Mouse (Mus musculus) embryo, embryonic 9.5 days (tissue): Measurements from ENCODE around the gene Utrn.
"Not testable (repeated sequence)": the region's sequence is repeated elsewhere in the genome, so short reads cannot be mapped to it uniquely, and the experiment has no call there.

Source experiments
- DNase-seq: peaks from one replicate; pipeline ENCODE4 v3.0.0-alpha.2; 2017; ENCODE audit errors: extremely low spot score

Gene Utrn

DNA sequence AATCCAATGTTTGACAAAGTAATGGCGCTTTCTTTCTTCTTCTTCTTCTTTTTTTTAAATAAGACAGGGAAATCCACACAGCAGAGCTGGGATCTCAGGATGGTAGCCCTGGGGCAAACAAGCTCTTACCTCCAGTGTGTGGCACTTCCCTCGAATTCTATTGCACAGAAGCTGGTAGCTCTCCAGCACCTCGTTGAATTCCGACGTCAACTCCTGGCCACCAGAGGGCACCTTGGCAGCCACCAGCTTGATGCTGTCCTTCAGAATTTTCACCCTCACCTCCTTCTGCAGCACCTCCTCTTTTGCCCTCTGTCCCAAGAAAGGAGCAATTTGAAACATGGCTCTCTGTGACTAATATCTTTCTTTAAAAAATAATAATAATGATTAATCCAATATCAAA is 178.6 kb downstream of the Utrn start:
- peak; percentile 61 for DNase-seq

- DNase-seq, result no peak
These were observed 183.5 kb downstream of the Utrn start for GRCm38 (mm10) chr10:12685683-12686082.

DNA sequence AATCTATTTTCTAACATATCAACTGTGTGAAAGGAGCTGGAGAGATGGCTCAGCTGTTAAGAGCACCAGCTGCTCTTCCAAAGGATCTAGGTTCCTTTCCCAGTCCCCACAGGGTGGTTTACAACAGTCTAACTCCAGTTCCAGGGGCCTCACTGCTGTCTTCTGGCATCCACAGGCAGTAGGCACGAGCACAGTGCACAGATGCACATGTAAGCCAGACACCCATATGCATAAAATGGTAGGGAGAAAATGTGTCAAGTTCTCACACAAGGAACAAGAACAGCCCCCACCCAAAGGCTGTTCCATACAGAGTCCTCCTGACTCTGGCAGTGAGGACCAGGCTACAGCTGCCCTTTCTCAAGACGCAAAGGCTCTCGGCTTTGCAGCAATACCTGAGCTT is 185.1 kb downstream of the Utrn start:
- DNase-seq, result no peak

DNA sequence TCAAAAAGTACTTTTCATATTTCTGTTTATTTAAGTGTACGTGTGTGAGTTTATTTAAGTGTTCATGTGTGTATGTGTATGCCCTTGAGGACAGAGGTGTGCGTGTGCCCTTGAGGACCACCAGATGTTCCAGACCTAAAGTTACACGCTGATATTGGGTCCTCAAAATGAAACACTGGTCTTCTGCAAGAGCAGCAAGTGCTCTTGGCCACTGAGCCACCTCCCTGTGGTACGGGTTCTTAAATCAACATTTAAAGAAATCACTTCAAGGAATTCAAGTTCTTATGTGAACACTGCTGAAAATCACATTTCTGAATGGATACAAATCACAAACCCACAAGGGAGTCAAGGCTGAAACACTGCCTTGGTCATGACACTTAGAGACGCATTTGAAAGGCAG is 195.9 kb downstream of the Utrn start:
- no peak for DNase-seq

GRCm38 (mm10) chr10:12671608-12672007 is 197.6 kb downstream of the Utrn start:
- no peak for DNase-seq

- no peak for DNase-seq
These were observed 207.1 kb downstream of the Utrn start for GRCm38 (mm10) chr10:12662035-12662434.

DNA sequence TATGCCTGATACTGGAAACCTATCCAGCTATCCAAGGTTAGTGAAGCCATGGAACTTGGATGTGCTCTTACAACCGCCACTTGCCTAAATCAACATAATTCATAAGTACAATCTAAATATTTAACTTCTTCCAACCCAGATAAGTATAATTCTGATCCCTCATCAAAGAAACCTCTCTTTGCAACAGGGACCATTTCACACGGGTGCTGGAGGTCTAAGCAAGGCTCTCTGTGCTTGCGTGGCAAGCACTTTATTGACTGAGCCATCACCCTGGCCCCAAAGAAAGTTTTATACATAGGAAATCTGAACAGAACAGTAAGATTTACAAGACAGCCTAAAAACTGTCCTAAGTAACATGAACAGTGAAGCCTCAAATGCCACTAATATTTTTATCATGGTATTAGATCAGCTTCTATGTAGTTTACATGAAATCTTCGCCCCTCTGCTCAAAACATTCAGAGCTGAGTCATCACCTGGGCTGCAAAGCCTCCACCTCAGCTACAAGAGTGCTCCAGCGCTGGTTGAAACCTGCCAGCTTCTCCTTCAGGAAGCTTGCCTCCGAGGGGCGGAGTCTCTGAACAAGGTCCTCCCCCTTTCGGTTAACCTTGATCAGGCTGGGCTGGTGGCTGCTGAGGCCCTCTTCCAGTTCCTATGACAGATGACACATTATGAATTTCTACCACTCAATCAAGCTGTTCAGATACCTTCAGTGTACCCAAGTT is 211.0 kb downstream of the Utrn start:
- DNase-seq, result no peak

DNA sequence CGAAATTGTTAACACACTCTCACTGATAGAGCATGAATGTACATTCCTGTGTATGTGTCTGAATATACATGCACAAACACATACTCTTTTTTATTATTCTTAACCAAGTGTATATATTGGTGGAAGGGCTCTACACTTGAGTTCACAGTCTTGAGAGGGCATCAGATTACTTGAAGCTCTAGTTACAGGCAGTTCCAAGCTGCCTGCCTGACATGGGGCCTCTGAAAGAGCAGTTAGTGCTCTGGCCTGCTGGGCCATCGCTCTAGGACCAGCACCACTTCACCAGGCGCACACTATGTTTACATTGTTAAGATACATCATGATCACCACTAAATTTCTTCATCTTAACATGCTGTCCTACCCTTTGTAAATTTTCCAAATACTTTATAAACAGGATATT is 216.2 kb downstream of the Utrn start:
- no peak for DNase-seq

GRCm38 (mm10) chr10:12646119-12646518 is 223.0 kb downstream of the Utrn start:
- no peak for DNase-seq

DNA sequence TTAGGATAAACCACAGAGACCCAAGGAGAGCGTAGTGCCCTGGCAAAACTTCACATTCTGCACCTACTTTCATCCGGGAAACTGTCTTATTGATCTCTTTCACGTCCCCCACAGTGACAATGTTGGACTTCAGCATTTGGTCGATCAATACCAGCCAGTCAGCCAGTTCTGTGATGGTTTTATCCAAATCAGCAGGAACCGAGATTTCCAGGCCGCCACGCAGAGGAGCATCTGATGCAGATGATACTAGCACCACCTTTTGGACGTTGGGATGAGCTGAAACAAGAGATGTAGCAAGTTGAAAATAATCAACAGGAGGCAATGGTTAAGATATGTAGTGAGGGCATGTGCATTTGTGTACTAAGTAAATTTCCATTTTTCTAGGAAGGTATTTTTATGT is 225.8 kb downstream of the Utrn start:
- no peak for DNase-seq

DNA sequence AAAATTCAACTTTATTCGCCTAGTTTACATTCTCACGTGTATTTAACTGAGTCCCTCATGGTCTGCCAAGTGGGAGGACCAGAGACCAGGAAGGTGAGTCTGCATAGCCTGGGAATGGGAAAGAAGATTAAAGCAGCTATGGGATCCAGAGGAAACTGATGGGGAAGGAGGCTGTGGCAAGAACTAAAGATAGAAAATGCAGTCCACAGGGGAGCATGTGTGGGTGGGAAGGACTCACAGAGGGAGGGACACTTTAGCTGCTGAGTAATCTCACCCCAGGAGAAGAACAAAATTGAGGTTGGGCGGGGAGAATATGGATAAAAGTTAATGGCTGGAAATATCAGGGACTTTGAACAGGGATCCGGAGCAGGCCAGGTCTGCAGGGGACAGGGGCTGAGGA is 229.5 kb downstream of the Utrn start:
- DNase-seq, result no peak

DNA sequence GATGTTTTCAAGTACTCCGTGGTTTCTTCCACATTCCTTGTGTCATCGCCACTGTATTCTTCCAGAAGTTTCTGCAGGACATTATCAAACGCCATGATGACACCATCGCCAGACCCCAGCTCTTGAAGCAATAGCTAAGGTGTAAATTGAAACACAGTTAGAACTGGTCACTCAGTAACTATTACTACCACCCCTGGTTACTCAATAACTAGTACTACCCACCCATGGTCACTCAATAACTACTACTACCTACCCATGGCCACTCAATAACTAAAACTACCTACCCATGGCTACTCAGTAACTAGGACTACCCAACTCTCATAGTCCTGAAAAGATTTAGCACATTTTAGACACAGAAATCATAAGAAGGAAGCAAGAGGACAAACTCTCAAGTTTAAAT is 235.2 kb downstream of the Utrn start:
- no peak for DNase-seq

GRCm38 (mm10) chr10:12630933-12631332 is 238.2 kb downstream of the Utrn start:
- DNase-seq, result no peak

DNA sequence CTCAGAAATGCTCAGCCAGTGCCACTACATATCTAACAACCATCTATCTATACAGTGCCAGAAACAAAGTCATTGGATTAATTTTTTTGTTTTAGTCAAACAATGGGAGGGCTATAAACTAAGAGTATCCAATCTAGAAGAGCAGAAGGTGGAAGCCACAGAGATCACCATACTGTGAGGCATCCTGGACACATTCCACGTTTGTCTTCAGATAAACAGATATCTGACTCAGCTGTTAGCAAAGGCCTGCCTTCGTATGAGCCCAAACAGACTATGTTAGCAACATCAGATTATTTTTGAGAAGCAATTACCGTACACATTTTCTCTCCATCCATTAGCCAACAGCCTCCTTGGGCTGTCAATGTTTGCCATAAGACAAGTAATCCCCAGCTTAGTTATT is 250.8 kb downstream of the Utrn start:
- no peak for DNase-seq

DNA sequence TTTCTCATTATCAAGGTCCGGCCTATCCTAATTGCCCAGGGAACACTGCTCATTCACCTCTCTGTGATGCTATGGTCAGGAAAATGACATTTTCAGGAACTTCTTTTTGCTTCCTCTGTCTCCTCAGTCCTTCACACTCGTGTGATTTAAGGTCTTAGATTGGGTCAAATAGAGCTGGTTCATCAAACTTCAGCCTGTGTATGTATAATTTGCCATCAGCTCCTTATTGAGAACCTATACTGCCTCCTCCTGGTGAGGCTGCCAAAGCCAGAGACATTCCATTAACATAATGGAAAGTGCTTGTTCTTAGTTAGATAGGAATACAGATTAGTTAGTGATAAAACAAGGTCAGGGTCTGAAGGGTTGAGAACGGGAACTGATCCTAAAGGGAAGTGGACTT is 253.4 kb downstream of the Utrn start:
- peak; percentile 50 for DNase-seq

DNA sequence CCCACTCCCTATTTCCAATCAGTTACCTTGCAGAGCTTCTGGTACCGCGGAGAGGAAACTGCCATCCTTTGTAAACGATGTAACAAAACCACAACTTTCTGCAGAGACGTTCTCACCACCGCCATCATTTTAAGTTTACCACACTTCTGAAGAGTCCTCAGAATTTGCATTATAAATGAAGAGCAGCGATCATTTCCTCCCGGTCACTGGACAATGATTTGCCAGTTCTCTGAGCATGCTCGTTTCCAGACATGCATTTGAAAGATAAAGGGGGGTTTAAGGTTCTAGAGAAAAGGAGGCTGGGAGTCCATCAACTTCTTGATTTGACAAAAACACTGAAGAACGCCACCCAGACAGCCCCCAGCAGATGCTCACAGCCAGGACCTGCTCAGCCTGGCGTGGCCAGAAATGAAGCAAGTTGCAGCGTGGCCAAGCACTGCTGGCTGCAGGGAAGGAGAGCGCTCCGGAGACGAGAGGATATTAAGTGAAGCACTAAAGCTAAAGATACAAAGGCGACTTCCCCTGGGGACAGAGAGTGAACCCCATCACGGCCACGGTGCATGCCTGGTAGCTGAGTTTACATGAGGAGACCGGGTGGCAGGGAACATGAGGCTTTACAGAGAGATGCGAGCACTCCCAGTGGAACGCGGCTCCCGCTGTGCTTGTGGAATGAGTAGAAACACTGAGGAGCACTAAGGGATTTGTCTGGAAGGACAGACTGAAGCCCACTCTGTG is 254.5 kb downstream of the Utrn start:
- peak; percentile 61 for DNase-seq

- DNase-seq, result peak; percentile 75
These were observed 256.8 kb downstream of the Utrn start for GRCm38 (mm10) chr10:12612235-12612863.

GRCm38 (mm10) chr10:12609896-12610295 is 259.3 kb downstream of the Utrn start:
- DNase-seq, result no peak

DNA sequence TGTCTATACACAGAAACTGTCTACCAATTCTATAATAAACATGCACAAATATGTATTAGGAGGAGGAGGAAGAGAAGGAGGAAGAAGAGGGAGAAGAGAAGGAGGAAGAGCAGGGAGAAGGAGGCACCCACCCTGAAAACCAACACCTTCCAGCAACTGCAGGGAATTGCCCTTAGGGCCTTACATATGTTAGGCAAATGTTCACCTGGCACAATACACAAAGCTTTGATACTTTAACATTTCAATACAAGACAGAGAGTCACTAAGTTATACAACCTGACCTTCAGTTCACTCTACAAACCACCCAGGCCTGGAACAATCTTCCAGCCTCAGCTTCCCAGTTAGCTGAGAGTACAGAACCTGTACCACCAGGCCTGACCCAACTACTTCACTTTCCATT is 260.5 kb downstream of the Utrn start:
- DNase-seq, result no peak

DNA sequence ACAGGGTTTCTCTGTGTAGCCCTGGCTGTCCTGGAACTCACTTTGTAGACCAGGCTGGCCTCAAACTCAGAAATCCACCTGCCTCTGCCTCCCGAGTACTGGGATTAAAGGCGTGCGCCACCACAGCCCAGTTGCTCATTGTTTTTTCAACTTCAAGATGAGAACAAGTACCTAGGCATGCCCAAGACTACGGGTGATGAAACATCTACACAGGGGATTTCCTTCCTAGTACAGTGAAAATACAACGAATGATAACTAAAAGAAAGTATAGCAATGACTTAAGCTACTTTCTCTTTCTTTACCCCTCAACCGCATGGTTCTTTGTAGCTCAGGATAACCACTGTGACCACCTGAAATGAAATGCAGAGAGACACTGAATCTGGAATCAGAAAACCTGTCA is 262.0 kb downstream of the Utrn start:
- DNase-seq, result not testable (repeated sequence)

- DNase-seq, result no peak
These were observed 273.8 kb downstream of the Utrn start for GRCm38 (mm10) chr10:12595379-12595778.

GRCm38 (mm10) chr10:12594958-12595357 is 274.2 kb downstream of the Utrn start:
- DNase-seq, result no peak

DNA sequence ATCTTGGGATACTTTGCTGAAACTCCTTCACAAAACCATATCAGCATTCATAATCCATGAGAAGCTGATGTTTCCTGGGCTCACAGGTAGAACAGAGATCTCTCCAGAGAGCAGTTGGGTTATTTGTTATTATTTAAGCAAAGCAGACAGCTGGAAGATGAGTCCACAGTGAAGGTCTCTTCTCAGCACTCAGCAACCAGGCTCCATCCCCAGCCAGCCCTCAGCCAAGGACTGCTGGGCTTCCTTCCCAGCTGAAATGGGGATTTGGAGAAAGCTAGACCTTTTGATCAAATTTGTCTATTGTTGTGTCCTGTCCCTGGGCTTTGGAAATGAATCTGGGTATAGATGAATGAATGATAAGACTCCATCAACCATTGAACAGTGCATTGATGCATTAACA is 276.1 kb downstream of the Utrn start:
- no peak for DNase-seq
